Mouse (Mus musculus) heart, embryonic 10.5 days (tissue): ENCODE data around the gene Myo16. TPM values are rescaled to one million over a fixed set of nuclear protein-coding genes. Genes with fewer than 3 reads are reported as not detected.
A peak's percentile ranks its signal among the peaks of the same experiment; 100 is the strongest.

Experiments used
- DNase-seq: peaks from one replicate; pipeline ENCODE4 v3.0.0-alpha.2; 2017; ENCODE audit warnings: low spot score
- H3K27ac ChIP-seq: fragments of 300-500 bp; sonication (generic); 2 replicates; pipeline ENCODE4 v1.5.1; 2016; ENCODE audit warnings: mild to moderate bottlenecking
- H3K27me3 ChIP-seq: fragments of 300-500 bp; sonication (generic); 2 replicates; pipeline ENCODE4 v1.6.1; 2016; ENCODE audit warnings: mild to moderate bottlenecking; ENCODE audit not compliant: poor library complexity, insufficient read depth, severe bottlenecking
- H3K36me3 ChIP-seq: fragments of 300-500 bp; sonication (generic); 2 replicates; pipeline ENCODE4 v1.6.1; 2016; ENCODE audit warnings: mild to moderate bottlenecking, moderate library complexity
- H3K4me1 ChIP-seq: fragments of 300-500 bp; sonication (generic); 2 replicates; pipeline ENCODE4 v1.6.1; 2016; ENCODE audit warnings: mild to moderate bottlenecking
- H3K4me3 ChIP-seq: fragments of 300-500 bp; sonication (generic); 2 replicates; pipeline ENCODE4 v1.5.1; 2016; ENCODE audit warnings: mild to moderate bottlenecking, moderate library complexity
- H3K9me3 ChIP-seq: fragments of 300-500 bp; sonication (generic); 2 replicates; pipeline ENCODE4 v1.6.1; 2016; ENCODE audit warnings: mild to moderate bottlenecking, moderate library complexity
- WGBS: fragments of 180-500 bp; shearing (Covaris S2); methylation state at CpG from one replicate; pipeline ENCODE4 v1.1.7; 2016; 5-methylcytosine and 5-hydroxymethylcytosine counted together
- polyA plus RNA-seq: library from polyadenylated mRNA; unstranded; fragments of >200 nt; fragmentation: Nextera tagmentation; extraction: Ambion mirVana; gene quantifications from 2 replicates; pipeline ENCODE4 v1.2.1, GENCODE M21; 2016

Gene Myo16
- polyA plus RNA-seq, 1 experiment from 2014 or later = 2.2 TPM

DNA sequence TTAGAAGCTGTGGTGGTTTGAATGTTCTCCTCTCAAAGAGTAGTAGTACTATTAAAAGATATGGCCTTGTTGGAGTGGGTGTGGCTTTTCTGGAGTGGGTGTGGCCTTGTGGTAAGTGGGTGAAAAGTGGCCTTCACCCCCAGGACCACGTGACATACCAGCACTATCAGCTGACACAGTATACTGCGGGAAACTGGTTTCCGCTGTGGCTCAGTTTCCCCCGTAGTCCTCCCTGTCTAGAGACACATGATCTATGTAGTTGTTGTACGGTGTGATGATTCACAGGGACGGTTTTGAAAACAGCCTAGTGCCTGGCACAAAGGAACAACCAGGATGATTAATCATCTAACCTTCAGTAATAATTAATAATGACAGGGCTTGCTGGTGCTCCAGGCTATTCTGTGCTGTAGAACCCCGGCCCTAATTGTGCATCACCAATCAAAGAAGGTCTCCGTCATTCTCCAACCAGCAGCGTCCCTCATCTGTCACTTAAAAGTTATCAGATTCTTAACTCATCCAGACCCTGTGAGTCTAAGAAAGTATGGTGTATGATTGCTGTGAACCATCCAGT lies 524.2 kb downstream of the Myo16 start:
- Histone ChIP-seq H3K9me3 (no peaks in the 10 kb centered on the region), H3K4me3 (no peak overlapping the region), H3K27ac (no peak overlapping the region), H3K27me3 (no peaks in the 10 kb centered on the region), H3K36me3 (no peaks in the 10 kb centered on the region), H3K4me1 (peaks cover 5% of the 10 kb centered on the region; the same call in 1 of the 2 replicates)
- 73% methylated on average over 9 of the region's 9 CpGs for WGBS
- DNase-seq = peak; percentile 69

DNA sequence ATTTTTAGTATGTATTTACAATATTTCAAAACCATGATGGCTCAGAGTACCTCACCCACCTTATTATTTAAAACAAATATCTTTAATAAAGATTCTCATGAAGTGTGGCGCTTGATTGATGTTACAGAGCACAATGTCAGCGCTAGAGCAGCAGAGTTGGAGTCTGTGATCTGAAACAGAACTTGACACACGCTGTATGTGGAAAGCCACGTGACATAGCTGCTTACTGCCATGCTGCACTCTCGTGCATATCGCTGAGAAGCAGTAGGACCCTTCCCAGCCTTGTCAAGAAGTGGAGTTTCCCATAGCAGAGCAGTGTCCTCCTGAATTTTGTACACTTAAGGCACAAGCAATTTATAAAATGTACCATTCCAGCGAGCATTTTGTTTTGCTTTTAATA lies 528.2 kb downstream of the Myo16 start:
- no peaks in the 10 kb centered on the region for H3K9me3 ChIP-seq
- H3K27me3 ChIP-seq = no peaks in the 10 kb centered on the region
- DNase-seq = no peak
- no peak overlapping the region for H3K27ac ChIP-seq
- no peaks in the 10 kb centered on the region for H3K36me3 ChIP-seq
- 73% methylated on average over 7 of the region's 7 CpGs for WGBS
- H3K4me3 ChIP-seq = no peak overlapping the region
- peaks cover 5% of the 10 kb centered on the region; the same call in 1 of the 2 replicates for H3K4me1 ChIP-seq

DNA sequence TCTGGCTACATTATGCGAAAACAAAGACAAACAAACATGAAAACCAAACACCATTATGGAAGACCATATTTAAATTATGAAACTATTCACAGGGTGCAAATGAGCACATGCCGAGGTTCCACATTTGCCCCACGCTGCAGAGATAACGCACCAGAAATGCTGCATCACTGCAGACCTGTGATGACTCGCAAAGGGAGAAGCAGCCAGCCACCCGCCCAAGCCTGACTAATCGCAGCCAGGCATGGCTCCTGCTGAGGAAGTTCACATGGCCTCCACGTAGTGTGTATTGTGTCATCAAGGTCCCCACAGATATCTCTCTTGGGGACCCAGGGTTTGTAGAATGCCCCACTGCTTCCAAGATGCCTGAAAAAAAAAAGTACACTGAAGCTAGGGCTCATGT lies 529.4 kb downstream of the Myo16 start:
- Histone ChIP-seq H3K36me3 (no peaks in the 10 kb centered on the region), H3K9me3 (no peaks in the 10 kb centered on the region), H3K27me3 (no peaks in the 10 kb centered on the region), H3K27ac (no peak overlapping the region), H3K4me3 (no peak overlapping the region), H3K4me1 (peaks cover 7% of the 10 kb centered on the region; the same call in 1 of the 2 replicates)
- no peak for DNase-seq
- WGBS = 55% methylated on average over 8 of the region's 8 CpGs

Other genes starting within 250 kb of the Myo16 start
- 5.5 and 5.8 TPM in 2 replicates for gene Lig4, start 176.2 kb upstream of the Myo16 start, polyA plus RNA-seq
- gene Abhd13, start 176.2 kb upstream of the Myo16 start, polyA plus RNA-seq = 14.2 TPM in 2 replicates
- gene Tnfsf13b, start 147.4 kb upstream of the Myo16 start, polyA plus RNA-seq = 0.10 TPM in 1 of 2 replicates, not detected in the other